Mouse (Mus musculus) spleen, adult 2 months (tissue): Measurements from ENCODE around the gene Ift81.

Source experiments
- CTCF ChIP-seq: fragments of 200-500 bp; IDR thresholded peaks from 2 replicates; pipeline ENCODE4 v1.5.1; 2011; ENCODE audit warnings: mild to moderate bottlenecking, inconsistent platforms; ENCODE audit not compliant: insufficient read depth, insufficient read length, insufficient replicate concordance; ENCODE audit errors: extremely low read depth
- POLR2A ChIP-seq: fragments of 200-500 bp; IDR thresholded peaks from 2 replicates; pipeline ENCODE4 v1.6.1; 2011; ENCODE audit warnings: low read depth, low read length, inconsistent platforms

DNA sequence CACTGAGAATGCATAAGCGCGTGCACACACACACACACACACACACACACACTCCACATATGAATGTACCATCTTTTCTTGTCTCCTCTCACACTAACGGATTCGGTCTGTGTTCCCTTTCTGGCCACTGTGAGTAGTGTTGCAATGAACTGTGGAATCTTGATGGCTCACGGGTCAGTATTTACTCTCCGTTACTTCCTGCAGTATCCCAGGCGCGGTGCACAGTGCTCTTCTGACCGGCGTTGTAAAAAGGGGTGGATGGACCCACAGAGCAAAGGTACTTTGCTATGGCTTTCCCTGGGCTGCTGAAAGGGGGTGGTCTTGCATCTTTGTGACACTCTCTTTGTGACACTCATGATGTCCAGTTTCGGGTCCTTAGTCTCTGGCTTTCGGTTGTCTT lies 42.5 kb upstream of the Ift81 start:
- no peak for TF ChIP-seq CTCF
- TF ChIP-seq POLR2A: no peak
